Mouse (Mus musculus) neural tube, embryonic 11.5 days (tissue): Measurements from ENCODE around the gene Fam92b. TPM values are rescaled to one million over a fixed set of nuclear protein-coding genes. Genes with fewer than 3 reads are reported as not detected.

Experiments
- ATAC-seq: fragments of 200-750 bp; cut with Nextera tagmentation; 2 replicates; pipeline ENCODE4 v1.8.0; 2017; ENCODE audit warnings: moderate number of reproducible peaks, mild to moderate bottlenecking, moderate TSS enrichment, moderate library complexity; ENCODE audit not compliant: insufficient read depth, low FRiP score, low TSS enrichment
- DNase-seq: peaks from one replicate; pipeline ENCODE4 v3.0.0-alpha.2; 2015; ENCODE audit warnings: low spot score
- H3K27ac ChIP-seq: fragments of 300-500 bp; sonication (generic); 2 replicates; pipeline ENCODE4 v1.5.1; 2014; ENCODE audit warnings: low read depth, mild to moderate bottlenecking, low read length
- H3K27me3 ChIP-seq: fragments of 300-500 bp; sonication (generic); 2 replicates; pipeline ENCODE4 v1.6.1; 2014; ENCODE audit warnings: mild to moderate bottlenecking, low read length, mixed read lengths; ENCODE audit not compliant: control insufficient read depth, insufficient read depth
- H3K36me3 ChIP-seq: fragments of 300-500 bp; sonication (generic); 2 replicates; pipeline ENCODE4 v1.6.1; 2014; ENCODE audit warnings: mild to moderate bottlenecking, low read length, moderate library complexity, mixed read lengths; ENCODE audit not compliant: control insufficient read depth, insufficient read depth
- H3K4me1 ChIP-seq: fragments of 300-500 bp; sonication (generic); 2 replicates; pipeline ENCODE4 v1.6.1; 2014; ENCODE audit warnings: low read length, mixed read lengths; ENCODE audit not compliant: control insufficient read depth, insufficient read depth
- H3K4me2 ChIP-seq: fragments of 300-500 bp; sonication (generic); 2 replicates; pipeline ENCODE4 v1.6.1; 2014; ENCODE audit warnings: low read depth, mild to moderate bottlenecking, moderate library complexity
- H3K4me3 ChIP-seq: fragments of 300-500 bp; sonication (generic); 2 replicates; pipeline ENCODE4 v1.5.1; 2014; ENCODE audit warnings: low read depth, low read length
- H3K9ac ChIP-seq: fragments of 300-500 bp; sonication (generic); 2 replicates; pipeline ENCODE4 v1.6.1; 2014; ENCODE audit warnings: mild to moderate bottlenecking, low read length
- H3K9me3 ChIP-seq: fragments of 300-500 bp; sonication (generic); 2 replicates; pipeline ENCODE4 v1.6.1; 2016; ENCODE audit warnings: low read length; ENCODE audit not compliant: control insufficient read depth
- WGBS: fragments of 180-500 bp; shearing (Covaris S2); extraction: QIAGEN DNeasy Blood & Tissue Kit; methylation state at CpG from one replicate; pipeline ENCODE4 v1.1.7; 2014; 5-methylcytosine and 5-hydroxymethylcytosine counted together
- polyA plus RNA-seq: library from polyadenylated mRNA; unstranded; fragments of >200 nt; fragmentation: Nextera tagmentation; extraction: Ambion mirVana; gene quantifications from 2 replicates; pipeline ENCODE4 v1.2.1, GENCODE M21; 2014

Gene Fam92b
- polyA plus RNA-seq, 1 experiment from 2014 or later: 0.90 TPM

DNA sequence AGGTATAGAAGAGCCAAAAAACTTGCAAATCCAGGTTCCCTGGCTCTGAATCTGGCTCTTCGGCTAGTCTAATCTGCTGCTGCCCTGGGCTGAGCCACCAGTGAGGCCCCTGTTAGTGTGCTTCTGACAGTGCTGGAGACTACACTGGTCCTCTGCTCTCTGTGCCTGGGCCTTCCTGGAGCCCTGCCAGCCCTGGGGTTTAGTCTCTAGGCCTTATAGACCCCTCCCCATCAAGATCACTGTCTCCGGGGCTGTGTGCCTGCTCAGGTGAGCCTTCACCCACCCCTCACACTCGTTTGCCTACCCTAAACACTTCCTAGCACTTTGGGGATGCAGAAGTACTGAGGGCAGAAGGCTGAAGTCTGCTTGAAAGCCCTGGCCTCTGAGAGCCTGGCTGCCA, 57.8 kb downstream of the Fam92b start:
- Histone ChIP-seq H3K4me3 (no peak overlapping the region), H3K36me3 (no peaks in the 10 kb centered on the region), H3K9me3 (no peaks in the 10 kb centered on the region), H3K4me1 (0 out of 2 replicates have a peak, but pooled peaks cover under 1% of the 10 kb centered on the region), H3K9ac (no peak overlapping the region), H3K4me2 (no peak overlapping the region), H3K27me3 (peaks cover 12% of the 10 kb centered on the region), H3K27ac (no peak overlapping the region)
- DNase-seq (no peak), ATAC-seq (no peak)
- 76% methylated on average over 3 of the region's 3 CpGs for WGBS

DNA sequence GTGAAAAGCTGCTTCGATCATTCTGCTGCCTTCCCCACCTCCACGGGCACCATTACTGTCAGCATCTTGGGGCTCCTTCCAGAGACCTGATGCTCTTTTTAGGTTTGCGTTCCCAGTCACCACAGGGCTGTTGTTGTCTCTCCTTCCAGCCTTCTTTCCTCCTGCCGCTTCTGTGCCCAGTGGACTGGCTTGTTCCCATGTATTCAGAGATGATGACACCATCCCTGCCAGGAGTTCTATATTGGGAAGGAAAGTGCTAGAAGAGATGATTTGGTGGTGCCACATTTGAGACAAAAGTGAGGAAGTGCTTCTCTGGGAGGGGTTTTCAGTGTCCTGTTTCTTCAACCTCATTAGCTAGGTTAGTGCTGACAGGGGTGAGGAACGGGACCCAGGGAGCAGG, 58.4 kb downstream of the Fam92b start:
- Histone ChIP-seq H3K36me3 (no peaks in the 10 kb centered on the region), H3K9ac (no peak overlapping the region), H3K27me3 (peaks cover 15% of the 10 kb centered on the region), H3K4me1 (0 out of 2 replicates have a peak, but pooled peaks cover 2% of the 10 kb centered on the region), H3K27ac (no peak overlapping the region), H3K9me3 (no peaks in the 10 kb centered on the region), H3K4me3 (no peak overlapping the region), H3K4me2 (no peak overlapping the region)
- ATAC-seq (no peak), DNase-seq (no peak)
- 86% methylated on average over 5 of the region's 5 CpGs for WGBS

- H3K4me3 ChIP-seq: no peak overlapping the region
- H3K36me3 ChIP-seq: no peaks in the 10 kb centered on the region
- DNase-seq (no peak), ATAC-seq (no peak)
- no peak overlapping the region for H3K9ac ChIP-seq
- H3K27me3 ChIP-seq: peaks cover 15% of the 10 kb centered on the region
- WGBS: 89% methylated on average over 9 of the region's 9 CpGs
- no peaks in the 10 kb centered on the region for H3K9me3 ChIP-seq
- no peak overlapping the region for H3K4me2 ChIP-seq
- H3K4me1 ChIP-seq: peaks cover 4% of the 10 kb centered on the region
- H3K27ac ChIP-seq: no peak overlapping the region
Measured at GRCm38 (mm10) chr8:120118162-120118561, 59.1 kb downstream of the Fam92b start.

- Histone ChIP-seq H3K27ac (no peak overlapping the region), H3K4me3 (no peak overlapping the region), H3K27me3 (peaks cover 15% of the 10 kb centered on the region), H3K9me3 (no peaks in the 10 kb centered on the region), H3K36me3 (no peaks in the 10 kb centered on the region), H3K4me1 (peaks cover 5% of the 10 kb centered on the region), H3K9ac (no peak overlapping the region), H3K4me2 (no peak overlapping the region)
- DNase-seq (no peak), ATAC-seq (no peak)
- 69% methylated on average over 7 of the region's 7 CpGs for WGBS
Measured at GRCm38 (mm10) chr8:120116600-120116999, 60.7 kb downstream of the Fam92b start.

Other genes starting within 250 kb of the Fam92b start
- 4.4 and 4.6 TPM in 2 replicates for gene Crispld2, start 185.0 kb downstream of the Fam92b start, polyA plus RNA-seq
- 33.0 and 33.9 TPM in 2 replicates for gene Zdhhc7, start 76.0 kb downstream of the Fam92b start, polyA plus RNA-seq
- gene 6430548M08Rik, start 63.3 kb downstream of the Fam92b start, polyA plus RNA-seq: 12.0 and 13.7 TPM in 2 replicates
- 19.9 and 33.5 TPM in 2 replicates for gene Gse1, start 51.0 kb upstream of the Fam92b start, polyA plus RNA-seq